Mouse (Mus musculus): ENCODE measurements around the gene Dcaf1. TPM values are rescaled to one million over a fixed set of nuclear protein-coding genes. Genes with fewer than 3 reads are reported as not detected.

Gene Dcaf1
- polyA plus RNA-seq, 1 experiment from 2014 or later, result 19.3 TPM

GRCm38 (mm10) chr9:106881071-106881755 lies 59.5 kb downstream of the Dcaf1 start:
- Histone ChIP-seq H3K4me3 (no peak overlapping the region), H3K27me3 (replicated peaks) (no peaks in the 10 kb centered on the region), H3K4me2 (no peak overlapping the region), H3K4me1 (peaks cover 42% of the 10 kb centered on the region), H3K27ac (no peak overlapping the region), H3K36me3 (peaks cover 94% of the 10 kb centered on the region), H3K9ac (no peak overlapping the region), H3K9me3 (replicated peaks) (no peaks in the 10 kb centered on the region)
- ATAC-seq, result no peak
- WGBS (ENCODE audit: insufficient replicate concordance), result 71% methylated on average over 4 of the region's 4 CpGs

DNA sequence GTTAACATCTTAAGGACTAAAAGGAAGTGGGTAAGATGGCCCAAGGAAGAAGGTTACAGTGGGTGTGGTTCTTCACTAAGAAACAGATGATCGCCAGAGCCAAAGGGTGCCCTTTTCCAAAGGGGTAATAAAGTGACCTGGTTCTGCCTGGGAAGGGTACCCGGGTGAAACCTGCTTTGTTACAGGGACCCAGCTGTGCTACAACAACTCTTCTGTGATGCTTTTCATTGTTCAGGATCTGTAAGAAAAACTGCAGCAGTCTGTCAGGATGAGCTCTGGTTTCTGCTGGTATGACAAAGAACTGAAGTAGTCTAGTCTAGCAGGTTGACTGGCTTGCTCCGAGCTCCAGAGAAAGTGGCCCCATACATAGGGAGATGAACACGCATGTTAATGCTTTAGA lies 60.5 kb downstream of the Dcaf1 start:
- Histone ChIP-seq H3K36me3 (peaks cover 84% of the 10 kb centered on the region), H3K27ac (no peak overlapping the region), H3K4me3 (no peak overlapping the region), H3K27me3 (replicated peaks) (no peaks in the 10 kb centered on the region), H3K4me2 (no peak overlapping the region), H3K9ac (no peak overlapping the region), H3K4me1 (peaks cover 42% of the 10 kb centered on the region), H3K9me3 (replicated peaks) (no peaks in the 10 kb centered on the region)
- 70% methylated on average over 4 of the region's 4 CpGs for WGBS (ENCODE audit: insufficient replicate concordance)
- ATAC-seq, result no peak

GRCm38 (mm10) chr9:106883085-106883484 lies 61.4 kb downstream of the Dcaf1 start:
- peak overlapping the region; percentile 36 for H3K9ac ChIP-seq
- no peak for ATAC-seq

GRCm38 (mm10) chr9:106884306-106884705 lies 62.6 kb downstream of the Dcaf1 start:
- H3K9ac ChIP-seq, result peak overlapping the region; percentile 98
- WGBS (ENCODE audit: insufficient replicate concordance), result 50% methylated on average over 16 of the region's 16 CpGs
- H3K4me2 ChIP-seq, result peak overlapping the region; percentile 97
- ATAC-seq, result no peak
- 0 out of 2 replicates have a peak overlapping the region, but pooled peaks have one; percentile 10 for H3K27ac ChIP-seq
- H3K4me3 ChIP-seq, result peak overlapping the region; percentile 98
- peaks cover 63% of the 10 kb centered on the region for H3K4me1 ChIP-seq
- peaks cover 82% of the 10 kb centered on the region for H3K36me3 ChIP-seq
- no peaks in the 10 kb centered on the region for H3K9me3 ChIP-seq (replicated peaks)
- H3K27me3 ChIP-seq (replicated peaks), result no peaks in the 10 kb centered on the region

More at GRCm38 (mm10) chr9:106883085-106883484, 61.4 kb downstream of the Dcaf1 start:
- WGBS (ENCODE audit: insufficient replicate concordance), result 85% methylated on average over 3 of the region's 3 CpGs
- Histone ChIP-seq H3K27ac (no peak overlapping the region), H3K4me2 (peak overlapping the region; percentile 97), H3K4me1 (peaks cover 51% of the 10 kb centered on the region), H3K27me3 (replicated peaks) (no peaks in the 10 kb centered on the region), H3K9me3 (replicated peaks) (no peaks in the 10 kb centered on the region), H3K36me3 (peaks cover 82% of the 10 kb centered on the region), H3K4me3 (peak overlapping the region; percentile 6; the same call in 1 of the 2 replicates)

DNA sequence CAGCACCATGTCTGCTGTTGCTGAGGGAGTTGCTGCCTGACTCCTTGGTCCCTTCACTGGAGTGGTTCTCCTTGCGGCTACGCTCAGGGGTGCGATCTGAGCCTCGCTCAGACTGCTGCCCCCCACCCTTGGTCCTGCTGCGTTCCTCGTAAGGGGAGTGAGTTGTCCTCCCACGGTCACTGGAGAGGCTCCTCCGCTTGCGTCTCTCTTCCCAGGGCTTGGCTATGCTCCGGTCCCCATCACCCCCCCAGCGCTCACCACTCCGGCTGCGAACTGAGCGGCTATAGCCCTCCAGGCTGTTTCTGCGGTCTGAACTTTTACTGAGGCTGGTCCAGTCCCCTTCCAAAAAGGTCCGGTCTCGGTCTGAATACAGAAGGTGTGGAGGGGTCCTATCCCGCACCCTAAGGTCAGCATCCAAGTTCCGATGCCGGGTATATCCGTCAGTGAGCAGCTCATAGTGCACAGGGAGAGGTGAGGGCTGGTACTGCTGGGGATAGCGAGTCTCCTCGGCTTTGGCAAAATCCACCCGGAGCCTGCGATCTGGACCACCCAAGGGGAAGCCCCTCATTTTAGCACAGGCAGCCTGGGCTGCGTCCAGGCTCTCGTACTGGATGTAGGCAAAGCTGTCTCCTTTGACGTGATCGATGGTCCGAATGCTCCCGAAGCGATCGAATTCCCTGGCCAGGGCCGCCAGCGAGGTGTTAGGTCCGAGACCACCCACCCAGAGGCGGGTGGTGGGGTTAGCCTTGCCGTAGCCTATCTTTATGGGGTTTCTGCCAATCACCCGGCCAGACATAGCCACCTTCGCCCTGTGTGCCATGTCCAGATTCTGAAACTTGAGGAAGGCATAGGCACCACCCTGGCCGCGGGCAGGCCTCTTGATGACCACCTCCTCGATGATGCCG lies 63.6 kb downstream of the Dcaf1 start:
- Histone ChIP-seq H3K27me3 (replicated peaks) (no peaks in the 10 kb centered on the region), H3K4me2 (peak overlapping the region; percentile 97), H3K4me3 (peak overlapping the region; percentile 98), H3K4me1 (peaks cover 73% of the 10 kb centered on the region), H3K9ac (peak overlapping the region; percentile 98), H3K9me3 (replicated peaks) (no peaks in the 10 kb centered on the region), H3K27ac (0 out of 2 replicates have a peak overlapping the region, but pooled peaks have one; percentile 93), H3K36me3 (peaks cover 82% of the 10 kb centered on the region)
- no peak for ATAC-seq
- WGBS (ENCODE audit: insufficient replicate concordance), result 37% methylated on average over 44 of the region's 44 CpGs

GRCm38 (mm10) chr9:106885901-106886731 lies 64.4 kb downstream of the Dcaf1 start:
- H3K4me1 ChIP-seq, result peaks cover 82% of the 10 kb centered on the region
- peak overlapping the region; percentile 98 for H3K4me3 ChIP-seq
- H3K27ac ChIP-seq, result peak overlapping the region; percentile 93
- peaks cover 79% of the 10 kb centered on the region for H3K36me3 ChIP-seq
- H3K4me2 ChIP-seq, result peak overlapping the region; percentile 97
- H3K9me3 ChIP-seq (replicated peaks), result no peaks in the 10 kb centered on the region
- no peaks in the 10 kb centered on the region for H3K27me3 ChIP-seq (replicated peaks)
- under 1% methylated on average over 72 of the region's 107 CpGs for WGBS (ENCODE audit: insufficient replicate concordance)
- ATAC-seq, result peak; percentile 26
- H3K9ac ChIP-seq, result peak overlapping the region; percentile 98

DNA sequence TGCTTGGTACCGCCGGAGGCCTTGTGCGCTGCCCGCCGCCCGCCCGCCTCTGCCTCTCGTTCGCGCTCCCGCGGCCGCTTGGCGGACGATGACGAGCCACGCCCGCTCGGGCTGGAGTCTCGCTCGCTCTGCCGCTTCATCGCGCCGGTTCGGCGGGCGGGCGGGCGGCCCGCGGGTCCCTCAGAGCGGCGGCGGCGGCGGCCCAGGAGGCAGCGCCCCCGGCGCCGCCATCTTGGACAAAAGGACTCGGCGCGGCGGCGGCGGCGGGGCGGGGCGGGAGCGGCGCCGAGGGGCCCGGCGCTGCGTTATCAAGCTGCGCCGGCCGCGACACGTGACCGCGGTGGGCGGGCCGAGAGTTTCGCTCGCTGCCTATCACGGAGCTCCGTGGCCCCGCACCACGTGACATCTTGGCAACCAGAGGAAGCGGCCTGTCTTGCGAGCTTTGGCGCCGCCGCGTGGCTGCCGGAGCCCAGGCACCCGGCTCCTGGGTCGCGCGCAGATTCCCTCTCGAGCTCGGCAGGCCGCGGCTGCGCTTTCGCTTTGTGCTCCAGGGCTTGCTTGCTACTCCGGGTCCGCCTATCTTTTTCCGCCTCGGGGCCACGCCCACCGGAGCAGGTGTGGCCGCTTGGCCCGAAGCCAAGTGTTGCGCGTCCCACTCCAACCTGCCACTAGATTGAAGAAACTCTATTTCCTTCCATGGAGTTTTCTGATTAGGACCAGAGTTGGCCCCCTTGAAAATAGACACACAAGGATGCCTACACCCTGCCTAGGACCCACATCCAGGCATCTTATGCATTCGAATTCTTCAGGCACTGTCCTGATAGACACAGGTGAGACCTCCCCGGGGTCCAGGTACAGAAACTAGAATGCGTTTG lies 65.4 kb downstream of the Dcaf1 start, which contains the start of gene Rbm15b:
TSS of gene Rbm15b (minus strand) at position 601 of the 875 bp plus-strand sequence.
- Histone ChIP-seq H3K4me2 (peak within 1 kb of the TSS; percentile 97), H3K27ac (peak within 1 kb of the TSS; percentile 93), H3K9ac (peak within 1 kb of the TSS; percentile 98), H3K4me1 (peaks cover 80% of the 10 kb centered on the region), H3K36me3 (peaks cover 70% of the 10 kb centered on the region), H3K9me3 (replicated peaks) (no peaks in the 10 kb centered on the region), H3K27me3 (replicated peaks) (no peaks in the 10 kb centered on the region), H3K4me3 (peak within 1 kb of the TSS; percentile 98)
- peak; percentile 72 for ATAC-seq
- WGBS (ENCODE audit: insufficient replicate concordance), result 2% methylated on average over 92 of the region's 101 CpGs

DNA sequence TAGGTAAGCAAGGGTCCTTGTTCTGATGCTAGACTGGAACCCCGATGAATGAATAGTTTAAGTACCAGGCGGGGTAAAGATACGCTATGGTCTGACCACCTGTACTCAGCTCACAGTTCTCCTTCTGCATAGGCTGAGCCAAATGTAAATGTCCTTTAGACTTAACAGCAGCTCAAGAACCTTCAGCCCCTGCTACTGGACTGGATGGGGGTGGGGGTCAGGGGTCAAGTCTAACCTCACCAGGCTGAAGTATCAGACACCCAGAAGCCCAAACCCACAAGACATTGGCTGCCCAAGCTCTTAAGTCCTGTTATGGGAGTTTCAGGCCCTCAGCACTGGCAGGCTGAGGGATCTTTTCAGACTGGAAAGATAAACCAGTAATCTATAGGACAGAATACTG lies 66.7 kb downstream of the Dcaf1 start:
- WGBS (ENCODE audit: insufficient replicate concordance), result 88% methylated on average over 3 of the region's 3 CpGs
- Histone ChIP-seq H3K4me3 (peak overlapping the region; percentile 98; the same call in 1 of the 2 replicates), H3K27ac (peak overlapping the region; percentile 93), H3K27me3 (replicated peaks) (no peaks in the 10 kb centered on the region), H3K4me1 (peaks cover 71% of the 10 kb centered on the region), H3K9ac (peak overlapping the region; percentile 72), H3K36me3 (peaks cover 57% of the 10 kb centered on the region), H3K4me2 (peak overlapping the region; percentile 91), H3K9me3 (replicated peaks) (no peaks in the 10 kb centered on the region)
- no peak for ATAC-seq

GRCm38 (mm10) chr9:106889321-106889720 lies 67.6 kb downstream of the Dcaf1 start:
- no peaks in the 10 kb centered on the region for H3K9me3 ChIP-seq (replicated peaks)
- H3K4me1 ChIP-seq, result peaks cover 66% of the 10 kb centered on the region
- H3K36me3 ChIP-seq, result peaks cover 47% of the 10 kb centered on the region
- H3K4me3 ChIP-seq, result no peak overlapping the region
- H3K9ac ChIP-seq, result 0 out of 2 replicates have a peak overlapping the region, but pooled peaks have one; percentile 8
- WGBS (ENCODE audit: insufficient replicate concordance), result 80% methylated on average over 9 of the region's 9 CpGs
- ATAC-seq, result no peak
- H3K27me3 ChIP-seq (replicated peaks), result no peaks in the 10 kb centered on the region
- H3K4me2 ChIP-seq, result peak overlapping the region; percentile 93
- H3K27ac ChIP-seq, result no peak overlapping the region

- WGBS (ENCODE audit: insufficient replicate concordance), result 62% methylated on average over 8 of the region's 8 CpGs
- peaks cover 52% of the 10 kb centered on the region for H3K4me1 ChIP-seq
- H3K27ac ChIP-seq, result peak overlapping the region; percentile 86
Measured at GRCm38 (mm10) chr9:106890496-106891240, 69.0 kb downstream of the Dcaf1 start.

More at GRCm38 (mm10) chr9:106890496-106891240, 69.0 kb downstream of the Dcaf1 start:
- peaks cover 35% of the 10 kb centered on the region for H3K36me3 ChIP-seq
- H3K4me3 ChIP-seq, result peak overlapping the region; percentile 92
- H3K27me3 ChIP-seq (replicated peaks), result no peaks in the 10 kb centered on the region
- H3K4me2 ChIP-seq, result peak overlapping the region; percentile 93
- no peak for ATAC-seq
- H3K9ac ChIP-seq, result peak overlapping the region; percentile 96
- no peaks in the 10 kb centered on the region for H3K9me3 ChIP-seq (replicated peaks)
